Mouse (Mus musculus) CD4-positive helper T cell, adult 2 months (primary cell): ENCODE measurements around the gene Klk10.

Source experiments
- DNase-seq: peaks from one replicate; pipeline ENCODE4 v3.0.0-alpha.2; 2012; ENCODE audit warnings: low read depth, missing footprints, low spot score

Gene Klk10

DNA sequence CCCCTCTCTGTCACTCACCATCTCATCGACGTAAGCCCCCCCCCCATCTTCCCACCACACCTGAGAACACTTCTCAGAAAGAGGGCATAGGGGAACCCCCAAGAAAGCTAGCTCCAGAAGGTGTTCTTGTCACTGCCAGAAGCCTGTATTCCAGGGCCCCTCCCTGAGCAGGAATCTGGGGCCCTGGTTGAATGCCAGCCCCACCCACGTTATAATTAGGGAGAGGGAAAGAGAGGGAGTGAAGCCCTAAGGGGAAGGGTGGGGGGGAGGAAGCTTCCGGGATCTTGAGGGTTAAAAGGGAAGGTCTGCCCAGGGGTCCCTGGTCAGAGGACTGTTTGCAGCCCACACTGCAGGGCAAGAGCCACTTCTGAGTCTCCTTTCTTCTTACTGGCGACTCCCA lies at the start of gene Klk10:
Klk10 (plus strand) TSS at position 290 of the 400 bp plus-strand sequence.
- no peak for DNase-seq

DNA sequence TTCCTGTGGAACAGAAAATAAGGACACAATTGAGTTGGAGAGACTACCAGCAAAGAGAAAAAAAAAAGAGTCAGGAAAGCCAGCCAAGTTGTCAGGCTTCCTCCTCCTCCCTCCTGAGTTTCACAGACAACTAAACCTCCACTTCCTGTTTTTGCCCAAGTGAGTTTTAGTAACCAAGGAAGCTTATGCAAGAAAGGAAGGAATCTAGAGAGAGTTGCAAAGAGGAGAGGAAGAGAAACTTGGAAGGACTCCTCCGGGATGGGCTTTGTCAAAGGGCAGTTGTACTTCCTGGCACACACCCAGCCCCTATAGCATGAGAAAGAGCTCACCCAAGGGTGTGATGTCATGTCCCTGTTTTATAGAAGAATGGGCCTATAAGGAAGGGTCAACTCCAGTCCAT lies 33.0 kb upstream of the Klk10 start:
- no peak for DNase-seq

DNA sequence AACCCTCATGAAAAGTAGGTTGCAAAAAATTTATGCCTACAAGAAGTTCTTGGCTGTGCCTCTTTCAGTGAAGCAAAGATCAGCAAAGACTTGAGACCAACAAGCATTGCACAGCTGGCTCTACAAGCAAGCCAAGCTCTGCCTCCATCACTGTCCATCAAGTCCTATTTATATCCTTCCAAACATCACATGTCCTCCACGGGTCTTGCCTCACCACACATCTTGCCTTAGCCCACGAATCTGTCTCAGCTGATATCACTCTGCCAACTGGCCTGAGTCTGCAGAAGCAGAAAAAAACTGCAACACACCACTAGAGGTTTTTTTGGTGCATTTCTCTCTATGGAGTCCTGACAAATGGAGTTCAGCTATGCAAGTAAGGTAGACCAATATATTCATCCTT lies 28.0 kb upstream of the Klk10 start:
- DNase-seq: no peak

DNA sequence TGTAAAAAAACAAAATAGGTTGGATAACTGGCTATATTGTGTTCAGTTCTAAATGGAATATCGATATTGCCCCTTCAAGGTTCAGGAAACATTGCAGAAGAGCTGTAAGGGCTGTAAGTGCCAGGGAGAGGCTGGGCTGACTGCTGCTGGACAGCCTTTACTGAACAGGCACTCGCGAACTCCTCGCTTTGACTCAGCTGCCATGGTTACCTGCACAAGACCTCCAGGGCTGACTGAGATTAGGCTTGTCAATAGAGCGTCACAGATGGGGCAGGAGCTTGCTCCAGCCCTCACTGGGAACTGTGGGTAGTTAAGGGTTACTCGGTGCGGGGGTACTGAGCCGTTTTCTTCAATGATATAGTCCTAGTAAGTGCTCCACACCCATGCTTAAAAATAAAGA lies 14.4 kb upstream of the Klk10 start:
- no peak for DNase-seq

DNA sequence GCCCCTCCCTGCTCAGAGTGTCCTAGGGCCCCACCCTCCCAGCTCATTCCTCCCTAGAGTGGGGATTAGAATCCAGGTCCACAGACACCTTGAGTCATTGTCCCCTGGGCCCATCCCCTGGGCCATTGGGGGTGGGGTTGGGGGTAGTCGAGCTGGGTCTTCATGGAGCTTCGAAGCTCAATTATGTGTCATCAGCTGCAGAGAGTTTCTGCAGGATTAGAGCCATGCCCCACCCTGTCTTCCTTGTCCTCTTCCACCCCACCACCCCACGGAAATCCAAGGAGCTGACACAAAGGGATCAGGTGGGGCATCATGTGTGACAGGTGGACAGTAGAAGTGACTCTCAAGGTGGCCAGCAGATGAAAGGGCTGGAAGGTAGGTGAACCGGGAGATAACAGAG lies 12.2 kb upstream of the Klk10 start, which contains the start of gene Klk12:
Klk12 (plus strand) TSS at position 301 of the 400 bp plus-strand sequence.
- DNase-seq: no peak

DNA sequence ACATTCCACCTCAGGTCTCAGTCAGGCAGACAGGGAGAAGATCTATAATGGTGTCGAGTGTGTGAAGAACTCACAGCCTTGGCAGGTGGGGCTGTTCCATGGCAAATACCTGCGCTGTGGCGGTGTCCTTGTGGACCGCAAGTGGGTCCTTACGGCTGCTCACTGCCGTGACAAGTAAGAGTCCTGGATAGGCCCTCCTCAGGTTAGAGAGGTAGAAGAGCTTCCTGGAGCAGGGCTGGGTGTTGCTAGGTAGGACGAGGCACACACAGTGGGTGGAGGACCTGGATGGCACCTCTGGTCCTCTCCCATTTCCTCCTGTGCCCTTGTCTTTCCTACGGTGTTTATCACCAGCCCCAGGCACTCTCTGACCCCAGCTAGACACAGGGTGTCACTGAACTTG lies 11.2 kb upstream of the Klk10 start:
- no peak for DNase-seq

DNA sequence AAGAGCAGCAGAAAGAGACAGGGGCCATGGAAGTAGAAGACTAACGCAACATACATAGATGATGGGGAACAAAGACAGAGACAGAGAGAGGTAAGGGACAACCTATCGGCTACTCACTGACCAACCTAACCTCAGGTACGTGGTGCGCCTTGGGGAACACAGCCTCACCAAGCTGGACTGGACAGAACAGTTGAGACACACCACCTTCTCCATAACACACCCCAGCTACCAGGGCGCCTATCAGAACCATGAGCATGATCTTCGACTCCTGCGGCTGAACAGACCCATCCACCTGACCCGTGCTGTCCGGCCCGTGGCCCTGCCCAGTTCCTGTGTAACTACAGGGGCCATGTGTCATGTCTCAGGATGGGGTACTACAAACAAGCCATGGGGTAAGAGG lies 10.1 kb upstream of the Klk10 start:
- no peak for DNase-seq

DNA sequence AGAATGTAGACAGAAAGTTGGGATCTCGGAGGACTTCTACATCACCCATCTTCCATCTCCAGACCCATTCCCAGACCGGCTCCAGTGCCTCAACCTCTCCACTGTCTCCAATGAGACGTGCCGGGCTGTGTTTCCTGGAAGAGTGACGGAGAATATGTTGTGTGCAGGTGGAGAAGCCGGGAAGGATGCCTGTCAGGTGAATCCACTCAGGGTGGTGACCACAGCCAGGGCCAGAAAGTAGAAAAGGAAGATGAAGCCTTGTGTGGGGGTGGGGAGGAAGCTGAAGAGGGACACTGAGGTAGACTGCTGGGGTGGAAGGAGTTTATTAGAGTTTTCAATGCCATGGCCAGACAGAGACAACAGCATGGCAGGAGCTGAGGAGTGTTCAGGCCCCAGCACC lies 8.9 kb upstream of the Klk10 start:
- DNase-seq: no peak

DNA sequence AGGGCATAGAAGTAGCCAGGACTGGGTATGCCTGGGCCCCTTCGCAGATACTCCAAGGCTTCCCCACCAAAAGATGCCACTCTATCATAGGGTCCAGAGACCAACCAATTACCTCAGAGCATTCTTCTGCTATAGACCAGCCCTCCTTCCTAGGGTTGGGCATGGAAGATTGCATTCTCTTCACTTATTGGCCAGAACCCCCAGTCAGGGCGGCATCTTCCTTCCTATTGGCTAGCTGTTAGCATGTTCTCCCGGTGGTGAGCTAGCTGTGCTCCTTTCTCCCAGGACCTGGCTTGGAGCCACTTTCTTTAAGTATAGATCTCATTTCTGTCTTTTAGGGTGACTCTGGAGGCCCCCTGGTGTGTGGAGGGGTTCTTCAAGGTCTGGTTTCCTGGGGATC lies 7.9 kb upstream of the Klk10 start:
- DNase-seq: no peak

DNA sequence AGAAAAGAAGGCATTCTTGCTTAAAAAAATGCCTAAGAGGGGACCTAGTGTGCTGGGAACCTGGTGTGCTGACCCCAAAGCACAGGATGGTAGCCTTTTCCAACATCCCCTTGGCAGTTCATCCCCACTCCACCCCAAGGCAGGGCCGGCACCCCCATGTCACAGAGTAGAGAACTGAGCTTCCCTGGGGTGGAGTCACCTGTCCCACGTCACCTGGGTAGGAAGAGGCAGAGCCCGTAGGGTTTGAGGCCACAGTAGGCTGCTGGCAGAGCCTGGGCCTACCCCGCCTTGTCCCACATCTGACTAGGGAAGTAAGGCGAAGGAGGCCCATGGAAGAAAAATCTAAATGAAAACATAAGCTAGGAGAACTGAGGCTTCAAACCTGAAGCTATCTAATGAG lies 6.5 kb upstream of the Klk10 start, which contains the start of gene Klk11:
Klk11 (plus strand) TSS at position 241 of the 400 bp plus-strand sequence.
- no peak for DNase-seq

DNA sequence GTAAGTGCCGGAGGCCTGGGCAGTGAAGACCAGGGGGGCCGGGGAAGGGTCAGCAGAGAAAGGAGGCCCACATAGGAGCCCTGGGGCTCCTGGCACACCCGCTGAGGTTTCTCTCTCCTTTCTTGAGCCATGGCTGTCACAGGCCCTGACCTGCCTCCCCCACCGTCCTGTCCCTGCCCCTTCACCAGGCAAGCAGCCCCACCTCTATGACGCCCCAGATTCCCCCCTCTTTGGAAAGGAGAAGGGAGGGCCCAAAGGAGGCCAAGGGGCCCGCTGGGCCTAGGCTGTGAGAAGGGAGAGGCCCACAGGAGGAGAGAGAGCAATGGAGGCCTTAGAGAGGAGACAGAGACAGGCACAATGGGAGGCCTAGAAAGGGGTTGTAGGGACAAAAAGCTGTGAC lies 6.0 kb upstream of the Klk10 start:
- no peak for DNase-seq

DNA sequence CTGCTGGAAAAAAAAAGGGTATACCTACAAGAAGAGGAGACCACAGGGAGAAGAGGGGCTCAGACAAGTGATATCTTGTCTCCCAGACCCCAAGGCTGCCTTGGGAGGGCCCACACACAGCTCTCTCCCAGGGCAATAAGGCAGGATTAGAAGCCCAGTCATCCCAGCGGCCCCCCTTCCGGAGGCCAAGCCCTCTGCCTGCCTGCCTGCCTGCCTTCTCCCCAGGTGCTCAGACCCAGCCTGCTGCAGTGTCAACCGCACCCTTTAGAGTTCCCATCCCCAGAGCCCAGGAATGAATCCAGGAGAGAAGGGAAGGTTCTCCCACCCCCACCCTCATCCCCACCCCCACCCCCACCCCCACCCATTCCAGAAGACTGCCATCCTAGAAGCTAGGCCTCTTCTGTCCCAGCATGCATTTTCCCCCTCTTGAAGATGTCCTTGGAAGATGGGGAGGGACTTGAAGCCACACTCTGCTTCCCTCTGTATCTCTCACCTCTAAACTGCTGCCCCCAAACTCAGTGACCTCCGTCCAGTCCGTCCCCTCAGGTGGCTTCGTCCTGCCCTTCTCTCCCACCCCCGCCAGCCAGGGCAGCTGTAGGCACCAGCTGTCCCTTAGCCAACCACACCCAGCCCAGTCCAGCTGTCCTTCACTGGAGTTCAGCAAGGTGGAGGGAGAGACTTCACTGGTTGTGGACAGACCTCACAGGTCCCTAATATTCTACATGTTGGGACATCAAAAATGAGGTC lies 5.4 kb upstream of the Klk10 start:
- no peak for DNase-seq

DNA sequence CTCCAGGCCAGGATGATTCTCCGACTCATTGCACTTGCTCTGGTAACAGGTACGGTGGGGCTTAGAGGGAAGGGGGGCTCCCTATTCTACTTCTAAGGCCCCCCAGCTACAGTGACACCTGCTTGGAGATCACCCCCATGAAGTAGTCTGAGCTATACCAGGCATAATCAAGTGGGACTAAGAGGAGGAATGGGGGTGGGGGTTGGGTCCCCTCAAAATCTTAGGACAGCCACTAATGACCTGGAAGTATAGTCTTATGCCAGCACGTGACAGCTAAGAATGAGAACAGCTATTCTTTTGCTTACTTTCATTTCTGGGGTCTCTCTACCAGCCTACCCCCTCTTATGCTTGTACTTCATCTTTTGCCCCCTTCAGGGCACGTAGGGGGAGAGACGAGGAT lies 4.3 kb upstream of the Klk10 start:
- no peak for DNase-seq

DNA sequence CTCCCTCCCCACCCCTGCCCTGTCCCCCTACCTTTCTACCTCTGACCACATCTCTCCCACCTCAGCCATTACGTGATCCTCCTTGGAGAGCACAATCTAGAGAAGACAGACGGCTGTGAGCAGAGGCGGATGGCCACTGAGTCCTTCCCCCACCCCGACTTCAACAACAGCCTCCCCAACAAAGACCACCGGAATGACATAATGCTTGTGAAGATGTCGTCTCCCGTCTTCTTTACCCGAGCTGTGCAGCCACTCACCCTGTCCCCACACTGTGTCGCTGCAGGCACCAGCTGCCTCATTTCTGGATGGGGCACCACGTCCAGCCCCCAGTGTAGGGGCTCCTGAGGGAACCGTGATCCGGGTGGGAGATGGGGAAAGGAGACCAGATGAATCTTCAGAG lies 3.4 kb upstream of the Klk10 start:
- DNase-seq: no peak

DNA sequence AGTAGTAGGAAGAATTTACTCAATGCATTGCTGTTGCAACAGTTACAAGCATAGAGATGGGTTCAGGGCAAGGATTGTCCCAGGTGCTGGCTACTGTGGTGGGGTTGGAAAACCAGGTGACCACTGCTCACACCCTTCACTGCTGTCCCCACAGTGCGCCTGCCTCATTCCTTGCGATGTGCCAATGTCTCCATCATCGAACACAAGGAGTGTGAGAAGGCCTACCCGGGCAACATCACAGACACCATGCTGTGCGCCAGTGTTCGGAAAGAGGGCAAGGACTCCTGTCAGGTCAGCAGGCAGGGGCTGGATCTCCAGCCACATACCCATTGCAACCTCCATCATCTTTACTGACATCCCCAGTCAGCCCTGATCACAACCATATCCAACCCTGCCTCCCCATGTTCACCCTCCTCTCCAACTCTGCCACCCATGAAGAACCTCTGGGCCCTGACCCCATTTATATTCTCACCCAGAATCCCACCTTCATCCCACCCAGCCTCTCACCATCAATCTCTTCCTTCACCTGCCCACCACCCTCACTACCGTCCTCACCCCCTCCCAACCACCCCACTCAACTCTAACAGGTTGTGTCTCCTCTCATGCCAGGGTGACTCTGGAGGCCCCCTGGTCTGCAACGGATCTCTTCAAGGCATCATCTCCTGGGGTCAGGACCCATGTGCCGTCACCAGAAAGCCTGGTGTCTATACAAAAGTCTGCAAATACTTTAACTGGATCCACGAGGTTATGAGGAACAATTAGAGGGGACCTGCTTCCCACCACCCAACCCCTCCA lies 2.5 kb upstream of the Klk10 start:
- DNase-seq: no peak

DNA sequence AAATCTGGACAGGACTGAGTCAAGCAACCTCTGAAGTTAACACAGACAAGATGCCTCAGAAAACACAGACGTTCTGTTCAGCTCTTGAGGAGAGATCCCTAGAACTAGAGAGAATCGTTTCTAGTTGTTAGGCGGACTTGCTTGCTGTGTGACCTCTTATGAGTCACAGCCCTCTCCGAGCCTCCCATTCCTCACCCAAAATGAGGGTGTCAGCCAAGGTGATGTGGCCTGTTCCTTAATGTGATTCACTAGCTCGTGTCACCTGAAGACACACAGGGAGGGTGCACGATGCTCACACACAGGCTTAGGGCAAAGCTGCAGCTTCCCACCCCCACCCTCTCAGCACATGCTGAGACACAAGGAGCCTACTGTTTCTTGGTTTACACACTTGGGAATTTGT lies 594 bp upstream of the Klk10 start:
- DNase-seq: no peak

DNA sequence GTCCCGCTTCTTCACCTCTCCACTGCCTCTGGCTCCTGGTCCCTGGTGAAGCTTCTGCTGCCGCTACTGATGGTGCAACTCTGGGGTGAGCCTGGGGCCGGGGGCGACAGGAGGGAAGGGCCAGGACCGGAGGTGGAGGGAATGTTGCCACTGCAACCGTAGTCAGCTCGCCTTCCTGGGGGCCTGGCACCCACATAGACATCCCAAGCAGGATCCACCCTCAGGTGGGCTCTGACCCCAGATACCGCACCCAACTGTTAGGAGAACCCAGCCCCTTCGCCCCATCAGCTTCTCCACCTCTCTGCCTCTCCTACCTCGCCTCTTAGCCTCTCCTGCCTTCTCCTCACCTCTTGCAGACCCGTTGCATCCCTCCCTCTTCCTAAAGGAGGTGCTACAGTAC lies 706 bp downstream of the Klk10 start:
- no peak for DNase-seq

DNA sequence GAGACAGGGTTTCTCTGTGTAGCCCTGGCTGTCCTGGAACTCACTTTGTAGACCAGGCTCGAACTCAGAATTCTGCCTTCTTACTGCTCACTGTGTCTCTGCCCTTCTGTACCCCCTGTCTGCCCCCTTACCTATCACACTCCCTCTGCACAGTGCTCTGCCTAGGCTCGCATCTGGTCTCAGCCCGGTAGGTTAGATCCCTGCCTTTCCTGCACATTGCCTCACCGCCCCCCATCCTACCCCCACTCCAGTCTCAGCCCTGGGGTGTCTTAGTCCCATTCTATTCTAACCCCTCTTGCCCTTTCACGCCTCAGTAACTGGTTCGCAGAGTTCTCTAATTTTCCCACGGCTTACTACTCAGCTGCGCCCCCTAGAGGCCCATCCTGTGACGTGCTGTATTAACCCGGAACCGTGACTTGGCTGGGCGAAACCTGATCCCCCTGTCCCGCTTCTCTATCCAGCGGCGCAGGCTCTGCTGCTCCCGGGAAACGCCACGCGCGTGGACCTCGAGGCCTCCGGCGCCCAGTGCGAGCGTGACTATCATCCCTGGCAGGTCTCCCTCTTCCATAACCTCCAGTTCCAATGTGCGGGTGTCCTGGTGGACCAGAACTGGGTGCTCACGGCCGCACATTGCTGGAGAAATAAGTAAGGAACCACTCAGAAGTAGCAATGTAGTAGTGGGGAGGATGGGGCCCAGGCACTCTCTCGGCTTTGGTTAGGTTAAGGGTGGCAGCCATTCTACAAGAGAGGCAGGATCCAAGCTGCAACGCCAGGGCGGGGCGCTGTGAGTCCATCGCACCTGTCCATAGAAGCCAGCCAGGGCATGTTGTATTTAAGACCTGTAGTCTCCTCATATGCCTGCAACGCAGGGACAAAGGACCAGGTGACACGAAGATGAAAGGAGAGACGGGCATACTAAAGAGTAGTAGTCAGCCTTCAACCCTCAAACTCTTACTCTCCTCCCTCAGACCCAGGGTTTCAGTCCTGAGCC lies 1.7 kb downstream of the Klk10 start:
- peak; percentile 67 for DNase-seq

DNA sequence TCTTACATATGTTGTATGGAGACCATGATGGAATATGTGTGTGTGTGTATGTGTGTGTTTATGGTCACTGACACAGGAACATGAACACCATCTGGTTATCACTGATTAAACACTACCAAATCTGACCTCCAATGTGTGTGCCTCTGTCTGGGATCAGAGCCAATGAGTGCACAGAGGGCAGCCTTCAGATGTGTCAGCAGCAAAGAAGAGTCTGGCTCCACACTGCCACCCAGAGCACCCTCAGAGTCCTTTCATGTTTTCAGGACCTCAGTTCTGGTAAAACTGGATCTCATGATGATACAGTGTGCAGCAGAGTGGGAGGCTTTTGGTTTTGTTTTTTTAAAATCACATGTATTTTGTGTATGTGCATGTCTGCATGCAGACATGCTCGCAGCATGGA lies 4.5 kb downstream of the Klk10 start:
- DNase-seq: no peak

DNA sequence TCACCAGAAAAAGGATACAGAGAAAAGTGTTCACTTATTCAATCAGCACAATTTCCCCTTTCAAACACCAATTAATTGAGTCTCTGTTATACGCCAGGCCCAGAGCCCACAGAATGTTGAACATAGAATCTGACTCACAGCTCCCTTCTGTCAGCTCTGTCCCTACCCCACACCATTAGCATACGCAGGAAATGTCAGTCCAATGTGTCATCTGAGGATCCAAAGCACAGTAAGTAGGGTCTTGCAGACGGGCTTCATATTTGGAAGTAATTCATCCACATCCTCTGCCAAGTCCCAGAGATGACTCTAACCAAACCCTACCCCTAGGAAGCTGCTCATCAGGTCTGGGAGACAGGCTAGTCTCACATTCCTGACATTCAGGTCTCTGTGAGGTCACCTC lies 7.3 kb downstream of the Klk10 start:
- no peak for DNase-seq

DNA sequence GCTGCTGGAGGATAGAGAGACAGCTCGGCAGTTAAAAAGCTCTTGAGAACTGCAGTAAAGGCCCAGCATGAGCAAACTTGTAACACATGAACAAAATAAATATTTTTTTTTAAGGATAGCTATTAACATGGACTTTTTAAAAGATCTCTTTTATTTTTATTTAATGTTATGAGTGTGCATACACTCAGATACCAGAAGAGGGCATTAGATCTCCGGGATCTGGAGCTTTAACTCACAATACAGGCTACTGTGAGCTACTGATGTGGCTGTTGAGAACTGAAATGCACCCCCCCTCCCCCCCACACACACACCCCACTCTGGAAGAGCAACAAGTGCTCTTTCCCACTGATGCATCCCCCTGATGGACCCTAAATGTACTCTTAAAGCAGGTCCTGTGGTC lies 8.5 kb downstream of the Klk10 start:
- no peak for DNase-seq

DNA sequence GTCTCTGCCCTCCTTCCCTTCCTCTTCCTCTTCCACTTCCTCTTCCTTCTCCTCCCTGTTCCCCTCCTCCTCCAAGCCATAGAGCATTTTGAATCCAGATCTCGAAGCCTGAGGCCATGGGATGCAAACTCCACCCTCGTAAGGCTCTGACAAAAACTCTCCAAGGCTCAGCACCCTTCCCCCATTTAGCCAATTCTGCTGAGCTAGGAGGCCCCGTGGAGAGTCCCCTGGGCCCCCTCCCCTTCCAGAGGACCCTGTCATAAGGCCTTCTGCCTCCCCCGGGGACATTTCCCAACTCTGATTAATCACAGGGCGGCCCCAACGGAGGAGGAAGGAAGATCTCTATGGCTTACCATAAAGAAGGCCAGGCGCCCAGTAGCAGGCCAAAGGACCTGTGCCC lies 10.8 kb downstream of the Klk10 start, which contains the start of gene Klk9:
Klk9 (plus strand) TSS at position 301 of the 400 bp plus-strand sequence.
- no peak for DNase-seq
